8 mouse cellular contexts compared by ENCODE assay signal in the genomic region with DNA sequence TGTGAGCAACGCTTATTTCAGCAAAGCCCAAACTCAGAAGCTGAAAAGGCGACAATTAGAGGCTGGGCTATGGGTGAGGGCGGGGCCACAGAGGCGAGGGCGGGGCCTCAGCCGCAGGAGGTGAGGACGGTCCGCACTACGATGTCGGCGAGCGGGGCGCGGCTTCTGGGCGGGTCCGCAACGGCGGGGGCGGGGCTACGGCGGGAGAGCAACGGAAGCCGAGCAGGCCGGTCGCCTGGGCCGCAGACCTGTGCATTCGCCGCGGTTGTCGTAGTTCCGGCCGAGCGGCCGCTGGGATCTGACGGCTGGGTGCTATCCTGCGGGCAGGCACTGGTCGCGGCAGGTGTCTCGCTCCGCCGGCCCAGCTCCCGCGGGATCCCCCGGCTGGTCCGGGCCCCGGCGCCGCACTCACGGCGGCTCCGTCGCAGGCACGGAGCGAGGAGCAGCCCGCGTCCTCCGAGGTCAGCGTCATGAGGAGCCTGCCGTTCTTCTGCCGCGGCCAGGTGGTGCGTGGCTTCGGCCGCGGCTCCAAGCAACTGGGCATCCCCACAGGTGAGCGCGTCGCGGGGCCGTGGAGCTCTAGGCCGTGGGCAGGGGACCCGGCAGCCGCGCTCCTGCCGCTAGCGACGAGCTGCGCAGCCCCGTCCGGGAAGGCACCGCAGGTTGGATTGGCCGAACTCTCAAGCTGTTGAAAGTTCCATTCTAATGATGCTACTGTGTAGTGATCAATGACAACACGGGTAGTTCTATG. TPM values are rescaled to one million over a fixed set of nuclear protein-coding genes. Genes with fewer than 3 reads are reported as not detected.
A peak's percentile ranks its signal among the peaks of the same experiment; 100 is the strongest.
DNase-seq lines count a peak whose midpoint lies in the region; ATAC-seq and TF ChIP-seq lines count a peak whose summit lies in the region.

Rfk (plus strand) TSS at position 203 of the 751 bp plus-strand sequence.

- H3K9ac ChIP-seq in forebrain, embryonic 11.5 days (ENCODE audit: low read length): peak within 1 kb of the TSS; percentile 89
- H3K9ac ChIP-seq in heart, embryonic 16.5 days (ENCODE audit: low read length): peak within 1 kb of the TSS; percentile 96
- H3K9ac ChIP-seq in liver, embryonic 16.5 days (ENCODE audit: low read depth, low read length): peak within 1 kb of the TSS; percentile 95
- H3K9ac ChIP-seq in neural tube, embryonic 13.5 days: peak within 1 kb of the TSS; percentile 87

- no peak for TF ChIP-seq CTCF in testis, adult 2 months (IDR thresholded peaks at IDR 0.05; ENCODE audit: control insufficient read depth, insufficient read depth, insufficient replicate concordance, low read depth, low read length)

- peaks cover 9% of the 10 kb centered on the region; the same call in 1 of the 2 replicates for H3K27me3 ChIP-seq in forebrain, embryonic 11.5 days (ENCODE audit: control insufficient read depth, insufficient read depth, low read length)
- H3K27me3 ChIP-seq in heart, embryonic 16.5 days (ENCODE audit: control insufficient read depth, insufficient read depth, low read length): no peaks in the 10 kb centered on the region
- H3K27me3 ChIP-seq in liver, embryonic 16.5 days (ENCODE audit: control insufficient read depth, insufficient read depth, low read depth, low read length): no peaks in the 10 kb centered on the region
- H3K27me3 ChIP-seq in neural tube, embryonic 13.5 days: peaks cover 14% of the 10 kb centered on the region
- no peaks in the 10 kb centered on the region for H3K27me3 ChIP-seq in testis, adult 2 months (ENCODE audit: control insufficient read depth, insufficient read depth, low read length)

- H3K36me3 ChIP-seq in forebrain, embryonic 11.5 days (ENCODE audit: control insufficient read depth, insufficient read depth, low read length): no peaks in the 10 kb centered on the region
- H3K36me3 ChIP-seq in heart, embryonic 16.5 days (ENCODE audit: control insufficient read depth, insufficient read depth): peaks cover 12% of the 10 kb centered on the region
- peaks cover 7% of the 10 kb centered on the region; the same call in 1 of the 2 replicates for H3K36me3 ChIP-seq in liver, embryonic 16.5 days (ENCODE audit: control insufficient read depth, insufficient read depth)
- H3K36me3 ChIP-seq in neural tube, embryonic 13.5 days: peaks cover 26% of the 10 kb centered on the region
- no peaks in the 10 kb centered on the region; the same call in 1 of the 2 replicates for H3K36me3 ChIP-seq in testis, adult 2 months (ENCODE audit: control insufficient read depth, insufficient read depth, low read length)

- H3K4me3 ChIP-seq in forebrain, embryonic 11.5 days (ENCODE audit: low read depth, low read length): peak within 1 kb of the TSS; percentile 84
- H3K4me3 ChIP-seq in heart, embryonic 16.5 days (ENCODE audit: low read length): peak within 1 kb of the TSS; percentile 95
- peak within 1 kb of the TSS; percentile 92 for H3K4me3 ChIP-seq in liver, embryonic 16.5 days (ENCODE audit: low read depth, low read length)
- peak within 1 kb of the TSS; percentile 89 for H3K4me3 ChIP-seq in neural tube, embryonic 13.5 days
- peak within 1 kb of the TSS; percentile 94 for H3K4me3 ChIP-seq in testis, adult 2 months (ENCODE audit: control insufficient read depth, low read depth, low read length)

- H3K4me1 ChIP-seq in forebrain, embryonic 11.5 days (replicated peaks; ENCODE audit: control insufficient read depth, insufficient read depth, low read length): no peaks in the 10 kb centered on the region
- peaks cover 11% of the 10 kb centered on the region; the same call in 1 of the 2 replicates for H3K4me1 ChIP-seq in heart, embryonic 16.5 days (ENCODE audit: control insufficient read depth, insufficient read depth, low read length)
- peaks cover 25% of the 10 kb centered on the region for H3K4me1 ChIP-seq in liver, embryonic 16.5 days (ENCODE audit: control insufficient read depth, low read depth, low read length)
- H3K4me1 ChIP-seq in neural tube, embryonic 13.5 days (replicated peaks): peaks cover 15% of the 10 kb centered on the region
- peaks cover 3% of the 10 kb centered on the region; the same call in 1 of the 2 replicates for H3K4me1 ChIP-seq in testis, adult 2 months (ENCODE audit: control insufficient read depth, insufficient read depth, low read length)

- DNase-seq in CD8-positive naive resting alpha-beta T cell, adult 2 months (ENCODE audit: low read depth in 2 of 2, low spot score in 2 of 2): peak; percentile 72 to 81
- DNase-seq in c-Kit-positive CD71-negative TER-119-negative erythroid progenitor cells, embryonic 14.5 days (ENCODE audit: low read depth): peak; percentile 83
- peak; percentile 97 for DNase-seq in forebrain, embryonic 11.5 days (ENCODE audit: low spot score)
- peak; percentile 98 for DNase-seq in kidney, postnatal 4 days

- H3K27ac ChIP-seq in forebrain, embryonic 11.5 days (ENCODE audit: low read depth, low read length): no peak within 1 kb of the TSS
- H3K27ac ChIP-seq in heart, embryonic 16.5 days (ENCODE audit: low read length): peak within 1 kb of the TSS; percentile 77
- H3K27ac ChIP-seq in liver, embryonic 16.5 days (ENCODE audit: low read length): peak within 1 kb of the TSS; percentile 85
- peak within 1 kb of the TSS; percentile 74 for H3K27ac ChIP-seq in neural tube, embryonic 13.5 days (replicated peaks)
- peak within 1 kb of the TSS; percentile 81 for H3K27ac ChIP-seq in testis, adult 2 months (ENCODE audit: control insufficient read depth, insufficient read depth, low read depth, low read length)

- TF ChIP-seq POLR2A in testis, adult 2 months (IDR thresholded peaks at IDR 0.05; ENCODE audit: control insufficient read depth, low read depth, low read length): peak; percentile 55

- ATAC-seq in forebrain, embryonic 11.5 days (replicated peaks; ENCODE audit: low FRiP score): peak; percentile 99
- ATAC-seq in heart, embryonic 16.5 days (replicated peaks; ENCODE audit: extremely low read depth, insufficient read depth, low FRiP score): peak; percentile 98
- ATAC-seq in liver, embryonic 16.5 days (ENCODE audit: low read depth): peak; percentile 98
- ATAC-seq in neural tube, embryonic 13.5 days (ENCODE audit: low read depth): peak; percentile 99

- under 1% methylated on average over 81 of the region's 83 CpGs for WGBS in forebrain, embryonic 11.5 days
- under 1% methylated on average over 81 of the region's 83 CpGs for WGBS in heart, embryonic 16.5 days
- under 1% methylated on average over 73 of the region's 83 CpGs for WGBS in liver, embryonic 16.5 days (ENCODE audit: insufficient replicate concordance)
- under 1% methylated on average over 83 of the region's 83 CpGs for WGBS in neural tube, embryonic 13.5 days

- H3K4me2 ChIP-seq in forebrain, embryonic 11.5 days (ENCODE audit: low read depth, low read length, severe bottlenecking): peak within 1 kb of the TSS; percentile 69
- peak within 1 kb of the TSS; percentile 65 for H3K4me2 ChIP-seq in heart, embryonic 16.5 days (ENCODE audit: low read depth, low read length)
- H3K4me2 ChIP-seq in liver, embryonic 16.5 days (ENCODE audit: low read depth, low read length): peak within 1 kb of the TSS; percentile 72
- peak within 1 kb of the TSS; percentile 69 for H3K4me2 ChIP-seq in neural tube, embryonic 13.5 days

- H3K9me3 ChIP-seq in forebrain, embryonic 11.5 days (ENCODE audit: control insufficient read depth, low read length): no peaks in the 10 kb centered on the region
- H3K9me3 ChIP-seq in heart, embryonic 16.5 days (replicated peaks; ENCODE audit: control insufficient read depth, low read length): no peaks in the 10 kb centered on the region
- no peaks in the 10 kb centered on the region for H3K9me3 ChIP-seq in liver, embryonic 16.5 days (replicated peaks; ENCODE audit: control insufficient read depth, low read length)
- no peaks in the 10 kb centered on the region for H3K9me3 ChIP-seq in neural tube, embryonic 13.5 days

RNA-seq across cellular contexts. Expression of gene Rfk, which starts in this region (rescaled TPM):
- polyA plus RNA-seq in forebrain, embryonic 11.5 days (2014; fragmentation: Nextera tagmentation; extraction: Ambion mirVana): 87.2 and 96.4 TPM in 2 replicates
- 68.8 and 68.9 TPM in 2 replicates for polyA plus RNA-seq in heart, embryonic 16.5 days (2015; fragmentation: Nextera tagmentation; extraction: Ambion mirVana)
- 48.8 and 49.8 TPM in 2 replicates for polyA plus RNA-seq in liver, embryonic 16.5 days (2015; fragmentation: Nextera tagmentation; extraction: Ambion mirVana)
- 93.3 and 93.4 TPM in 2 replicates for polyA plus RNA-seq in neural tube, embryonic 13.5 days (2015; fragmentation: Nextera tagmentation; extraction: Ambion mirVana)
- polyA plus RNA-seq in testis, adult 2 months (2012; rRNA removed): 18.6 and 19.2 TPM in 2 replicates
